Mouse (Mus musculus) testis, adult 2 months (tissue): ENCODE measurements around the gene Wfdc18. TPM values are rescaled to one million over a fixed set of nuclear protein-coding genes. Genes with fewer than 3 reads are reported as not detected.

ENCODE experiments used
- H3K27ac ChIP-seq: fragments of 200-500 bp; 2 replicates; pipeline ENCODE4 v1.5.1; 2012; ENCODE audit warnings: low read depth, low read length; ENCODE audit not compliant: control insufficient read depth, insufficient read depth
- H3K27me3 ChIP-seq: fragments of 200-500 bp; 2 replicates; pipeline ENCODE4 v1.6.1; 2012; ENCODE audit warnings: mild to moderate bottlenecking, low read length, moderate library complexity; ENCODE audit not compliant: control insufficient read depth, insufficient read depth
- H3K36me3 ChIP-seq: fragments of 200-500 bp; 2 replicates; pipeline ENCODE4 v1.6.1; 2012; ENCODE audit warnings: mild to moderate bottlenecking, low read length; ENCODE audit not compliant: control insufficient read depth, insufficient read depth
- H3K4me1 ChIP-seq: fragments of 200-500 bp; 2 replicates; pipeline ENCODE4 v1.6.1; 2012; ENCODE audit warnings: low read length; ENCODE audit not compliant: control insufficient read depth, insufficient read depth
- H3K4me3 ChIP-seq: fragments of 200-500 bp; 2 replicates; pipeline ENCODE4 v1.5.1; 2012; ENCODE audit warnings: low read depth, mild to moderate bottlenecking, low read length, moderate library complexity, mixed read lengths; ENCODE audit not compliant: control insufficient read depth
- CTCF ChIP-seq: fragments of 200-500 bp; IDR thresholded peaks from 2 replicates; pipeline ENCODE4 v1.5.1; 2012; ENCODE audit warnings: low read depth, mild to moderate bottlenecking, inconsistent platforms, low read length, moderate library complexity; ENCODE audit not compliant: control insufficient read depth, insufficient read depth, insufficient replicate concordance
- POLR2A ChIP-seq: fragments of 200-500 bp; IDR thresholded peaks from 2 replicates; pipeline ENCODE4 v1.6.1; 2012; ENCODE audit warnings: low read depth, mild to moderate bottlenecking, inconsistent platforms, low read length, moderate library complexity; ENCODE audit not compliant: control insufficient read depth
- polyA plus RNA-seq: library from polyadenylated mRNA; depleted of rRNA; stranded (reverse); fragments of >200 nt; gene quantifications from 2 replicates; pipeline ENCODE4 v1.2.3, GENCODE M21; 2012; rRNA removed

Gene Wfdc18
- not detected in 2 replicates for polyA plus RNA-seq

DNA sequence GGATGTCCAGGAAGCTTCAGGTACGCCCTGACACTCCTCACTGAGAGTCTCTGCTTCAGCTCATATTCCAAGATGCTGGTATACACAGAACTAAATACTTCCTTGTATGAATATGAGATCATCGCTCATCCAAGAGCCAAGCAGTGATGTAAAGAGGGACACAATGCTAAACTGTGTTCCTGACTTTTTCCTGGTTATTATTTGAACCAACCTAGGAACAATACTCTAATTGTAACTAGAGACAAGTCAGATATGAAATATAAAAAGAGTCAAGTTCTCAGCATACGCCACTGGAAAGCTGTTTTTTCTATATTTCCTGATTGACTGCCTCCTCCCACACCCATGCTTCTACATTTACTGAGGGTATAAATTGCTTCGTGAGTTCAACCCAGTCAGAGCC is at the start of gene Wfdc18:
Gene Wfdc18 (plus strand): TSS at position 301 of the 400 bp plus-strand sequence.
- H3K4me1 ChIP-seq: no peaks in the 10 kb centered on the region
- TF ChIP-seq CTCF (no peak), POLR2A (no peak)
- H3K27me3 ChIP-seq: no peaks in the 10 kb centered on the region
- no peaks in the 10 kb centered on the region for H3K36me3 ChIP-seq
- no peak within 1 kb of the TSS for H3K27ac ChIP-seq
- no peak within 1 kb of the TSS for H3K4me3 ChIP-seq

DNA sequence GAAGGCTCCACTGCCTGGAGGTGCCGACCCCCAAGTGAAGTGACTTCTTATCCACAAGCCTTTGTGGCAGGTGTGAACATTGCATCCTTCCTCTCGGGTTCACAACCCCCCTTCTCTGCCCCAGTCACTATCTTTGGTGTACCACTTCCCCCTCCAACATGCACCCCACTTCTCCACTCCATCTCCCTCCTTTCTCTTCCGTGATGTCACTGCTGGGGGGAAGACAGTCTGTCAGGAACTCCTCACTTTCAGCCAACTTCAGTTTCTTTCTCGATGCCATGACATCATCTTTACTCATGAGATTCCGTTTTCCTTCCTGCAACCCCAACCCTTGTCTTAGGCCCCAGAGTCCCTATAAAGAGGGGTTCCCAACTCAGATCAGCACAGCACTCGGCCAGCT is 46.6 kb upstream of the Wfdc18 start, which contains the start of gene Ccl4:
Gene Ccl4 (plus strand): TSS at position 381 of the 400 bp plus-strand sequence.
- no peaks in the 10 kb centered on the region for H3K36me3 ChIP-seq
- no peak within 1 kb of the TSS for H3K4me3 ChIP-seq
- H3K27me3 ChIP-seq: no peaks in the 10 kb centered on the region
- TF ChIP-seq POLR2A (no peak), CTCF (no peak)
- H3K27ac ChIP-seq: no peak within 1 kb of the TSS
- no peaks in the 10 kb centered on the region for H3K4me1 ChIP-seq

DNA sequence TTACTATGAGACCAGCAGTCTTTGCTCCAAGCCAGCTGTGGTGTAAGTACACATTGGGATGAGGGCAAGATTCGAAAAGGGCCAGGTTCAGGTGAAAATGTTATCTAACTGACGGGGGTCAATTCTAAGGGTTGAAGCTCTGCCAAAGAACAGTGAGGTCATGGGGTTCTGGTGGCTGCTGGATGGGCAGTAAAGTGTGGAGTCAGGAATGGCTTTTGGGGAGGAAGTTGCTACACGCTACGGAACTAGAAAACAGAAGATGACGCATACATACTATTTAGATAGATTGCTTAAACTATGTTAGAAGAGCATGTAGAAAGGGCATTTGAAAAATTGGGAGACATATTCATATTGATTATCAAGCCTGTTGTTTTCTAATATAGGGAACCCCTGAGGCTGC is 45.3 kb upstream of the Wfdc18 start:
- TF ChIP-seq CTCF: no peak
- TF ChIP-seq POLR2A: no peak

GRCm38 (mm10) chr11:83671743-83672142 is 37.1 kb upstream of the Wfdc18 start:
- Histone ChIP-seq H3K27ac (no peak overlapping the region), H3K36me3 (no peaks in the 10 kb centered on the region), H3K4me3 (no peak overlapping the region), H3K4me1 (no peaks in the 10 kb centered on the region), H3K27me3 (no peaks in the 10 kb centered on the region)
- no peak for TF ChIP-seq CTCF
- no peak for TF ChIP-seq POLR2A

More for the DNA sequence above, 45.3 kb upstream of the Wfdc18 start:
- Histone ChIP-seq H3K4me3 (no peak overlapping the region), H3K36me3 (no peaks in the 10 kb centered on the region), H3K27ac (no peak overlapping the region), H3K4me1 (no peaks in the 10 kb centered on the region), H3K27me3 (no peaks in the 10 kb centered on the region)

DNA sequence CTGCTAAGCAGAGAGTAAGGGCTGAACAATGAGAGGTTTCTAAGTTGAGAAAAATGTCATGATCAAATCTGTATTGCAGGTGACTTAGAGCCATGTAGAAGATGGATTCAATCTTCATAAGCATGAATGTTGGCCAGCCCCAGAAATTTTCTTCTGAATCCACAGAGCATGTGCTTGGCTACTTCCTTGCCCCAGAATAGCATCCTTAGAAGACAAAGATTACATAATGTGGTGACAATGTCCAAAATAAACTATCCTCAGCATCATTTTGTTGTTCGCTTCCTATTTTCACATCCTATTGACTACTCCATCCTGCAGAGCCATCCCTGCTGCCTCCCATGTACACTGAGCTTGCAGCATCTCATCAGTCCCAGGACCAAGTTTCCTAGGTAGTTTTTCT is 33.1 kb upstream of the Wfdc18 start:
- H3K27ac ChIP-seq: no peak overlapping the region
- H3K36me3 ChIP-seq: no peaks in the 10 kb centered on the region
- H3K4me3 ChIP-seq: no peak overlapping the region
- TF ChIP-seq POLR2A (no peak), CTCF (no peak)
- no peaks in the 10 kb centered on the region for H3K27me3 ChIP-seq
- no peaks in the 10 kb centered on the region for H3K4me1 ChIP-seq

DNA sequence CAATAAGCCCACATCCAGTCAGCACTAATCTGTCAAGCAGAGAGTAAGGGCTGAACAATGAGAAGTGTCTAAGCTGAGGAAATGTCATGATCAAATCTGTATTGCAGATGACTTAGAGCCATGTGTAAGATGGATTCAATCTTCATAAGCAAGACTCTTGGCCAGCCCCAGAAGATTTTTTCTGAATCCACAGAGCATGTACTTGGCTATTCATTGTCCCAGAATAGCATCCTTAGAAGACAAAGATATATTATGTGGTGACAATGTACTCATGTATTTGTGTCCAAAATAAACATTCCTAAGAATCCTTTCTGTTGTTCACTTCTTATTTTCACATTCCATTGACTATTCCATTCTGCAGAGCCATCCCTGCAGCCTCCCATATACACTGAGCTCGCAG is 18.9 kb upstream of the Wfdc18 start:
- no peak overlapping the region for H3K4me3 ChIP-seq
- H3K27me3 ChIP-seq: no peaks in the 10 kb centered on the region
- H3K4me1 ChIP-seq: no peaks in the 10 kb centered on the region
- no peak overlapping the region for H3K27ac ChIP-seq
- no peak for TF ChIP-seq CTCF
- TF ChIP-seq POLR2A: no peak
- no peaks in the 10 kb centered on the region for H3K36me3 ChIP-seq

DNA sequence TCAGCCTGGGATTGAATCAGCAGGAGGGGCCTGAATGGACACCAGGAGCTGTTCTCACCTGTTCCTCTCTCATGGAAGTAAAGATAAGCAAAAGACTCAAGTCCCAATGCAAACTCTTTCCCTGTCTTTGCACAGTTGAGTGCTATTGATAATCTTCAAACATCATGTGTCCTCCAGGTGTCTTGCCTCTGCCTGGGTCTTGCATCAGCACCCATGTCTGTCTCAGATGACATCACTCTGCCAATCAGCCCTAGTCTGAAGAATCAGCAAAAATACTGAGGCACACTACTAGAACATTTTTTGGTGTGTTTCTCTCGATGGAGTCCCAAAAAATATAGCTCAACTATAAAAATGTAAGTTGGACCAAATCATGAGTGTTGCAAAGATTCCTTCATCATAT is 16.8 kb upstream of the Wfdc18 start:
- Histone ChIP-seq H3K4me3 (no peak overlapping the region), H3K27ac (no peak overlapping the region)
- TF ChIP-seq POLR2A (no peak), CTCF (no peak)

GRCm38 (mm10) chr11:83703705-83704104 is 5.1 kb upstream of the Wfdc18 start, which contains the start of gene Wfdc17:
Gene Wfdc17 (plus strand): TSS chr11:83703991.
- H3K4me3 ChIP-seq: no peak within 1 kb of the TSS
- H3K27ac ChIP-seq: no peak within 1 kb of the TSS
- no peak for TF ChIP-seq POLR2A
- no peak for TF ChIP-seq CTCF
- no peaks in the 10 kb centered on the region for H3K27me3 ChIP-seq
- no peaks in the 10 kb centered on the region for H3K4me1 ChIP-seq
- H3K36me3 ChIP-seq: no peaks in the 10 kb centered on the region

More for the DNA sequence above, 16.8 kb upstream of the Wfdc18 start:
- Histone ChIP-seq H3K4me1 (no peaks in the 10 kb centered on the region), H3K36me3 (no peaks in the 10 kb centered on the region), H3K27me3 (no peaks in the 10 kb centered on the region)
